Mouse (Mus musculus): Measurements from ENCODE around the gene Atg9b. TPM values are rescaled to one million over a fixed set of nuclear protein-coding genes. Genes with fewer than 3 reads are reported as not detected.
A peak's percentile ranks its signal among the peaks of the same experiment; 100 is the strongest.

Gene Atg9b
- polyA plus RNA-seq (2014; fragmentation: Nextera tagmentation; extraction: Ambion mirVana), result 0.72 and 1.0 TPM in 2 replicates

DNA sequence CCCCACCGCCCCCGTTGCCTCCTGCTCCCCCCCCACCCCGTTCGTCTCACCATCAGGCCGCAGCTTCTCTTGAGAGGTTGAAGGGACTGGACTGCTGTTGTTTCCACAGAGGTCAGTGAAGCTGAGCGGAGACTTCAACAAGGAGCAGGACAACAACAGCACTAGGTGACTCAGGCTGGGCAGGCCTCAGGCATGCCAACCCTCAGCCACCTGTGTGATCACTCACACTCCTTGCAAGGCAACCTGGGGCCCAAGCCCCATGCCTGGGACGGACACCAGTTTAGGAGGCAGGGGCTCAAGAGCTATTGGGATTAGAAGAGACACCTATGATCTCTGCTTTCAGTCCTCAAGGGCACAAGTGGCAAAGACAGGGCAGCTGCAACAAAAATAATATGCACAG, at the start of gene Atg9b:
TSS of gene Atg9b (minus strand) at position 280 of the 400 bp plus-strand sequence.
- no peaks in the 10 kb centered on the region for H3K36me3 ChIP-seq (ENCODE audit: control insufficient read depth, insufficient read depth, low read length)
- DNase-seq (no peak), ATAC-seq (ENCODE audit: low FRiP score, low TSS enrichment) (no peak)
- H3K27ac ChIP-seq (replicated peaks; ENCODE audit: low read depth, low read length), result no peak within 1 kb of the TSS
- no peak within 1 kb of the TSS for H3K9ac ChIP-seq (replicated peaks; ENCODE audit: low read length)
- WGBS, result 75% methylated on average over 7 of the region's 7 CpGs
- H3K9me3 ChIP-seq (ENCODE audit: control insufficient read depth, low read length), result no peaks in the 10 kb centered on the region
- H3K4me2 ChIP-seq (ENCODE audit: low read length), result no peak within 1 kb of the TSS
- H3K27me3 ChIP-seq (ENCODE audit: control insufficient read depth, insufficient read depth, low read length), result peaks cover 9% of the 10 kb centered on the region; the same call in 1 of the 2 replicates
- peaks cover 22% of the 10 kb centered on the region for H3K4me1 ChIP-seq (ENCODE audit: control insufficient read depth, insufficient read depth, low read length)
- H3K4me3 ChIP-seq (replicated peaks; ENCODE audit: low read depth, low read length), result no peak within 1 kb of the TSS

DNA sequence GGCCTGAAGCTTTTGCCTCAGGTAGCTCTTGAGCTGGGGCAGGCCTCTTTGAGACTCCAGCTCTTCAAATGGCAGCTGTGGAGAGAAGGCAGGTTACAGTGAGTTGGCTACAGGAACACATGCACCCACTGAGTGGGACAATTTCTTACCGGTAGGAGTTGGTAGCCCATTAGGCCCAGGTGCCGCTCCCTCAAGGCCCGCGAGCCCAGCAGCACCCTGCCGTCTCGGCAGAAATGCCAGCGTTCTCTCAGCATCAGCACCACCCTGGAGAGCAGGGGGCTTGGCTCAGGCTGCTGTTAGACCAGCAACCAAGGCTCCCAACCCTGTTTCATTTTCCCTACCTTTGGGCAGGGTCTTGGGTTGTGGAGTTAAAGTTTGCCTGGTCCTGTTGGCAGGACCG, 49.2 kb upstream of the Atg9b start:
- DNase-seq (no peak), ATAC-seq (ENCODE audit: low FRiP score, low TSS enrichment) (no peak)
- no peak overlapping the region for H3K4me2 ChIP-seq (ENCODE audit: low read length)
- no peaks in the 10 kb centered on the region for H3K27me3 ChIP-seq (ENCODE audit: control insufficient read depth, insufficient read depth, low read length)
- peaks cover 54% of the 10 kb centered on the region for H3K36me3 ChIP-seq (ENCODE audit: control insufficient read depth, insufficient read depth, low read length)
- H3K27ac ChIP-seq (replicated peaks; ENCODE audit: low read depth, low read length), result no peak overlapping the region
- no peak overlapping the region for H3K4me3 ChIP-seq (replicated peaks; ENCODE audit: low read depth, low read length)
- 96% methylated on average over 8 of the region's 8 CpGs for WGBS
- no peaks in the 10 kb centered on the region for H3K9me3 ChIP-seq (ENCODE audit: control insufficient read depth, low read length)
- H3K9ac ChIP-seq (replicated peaks; ENCODE audit: low read length), result no peak overlapping the region
- H3K4me1 ChIP-seq (ENCODE audit: control insufficient read depth, insufficient read depth, low read length), result peaks cover 14% of the 10 kb centered on the region

DNA sequence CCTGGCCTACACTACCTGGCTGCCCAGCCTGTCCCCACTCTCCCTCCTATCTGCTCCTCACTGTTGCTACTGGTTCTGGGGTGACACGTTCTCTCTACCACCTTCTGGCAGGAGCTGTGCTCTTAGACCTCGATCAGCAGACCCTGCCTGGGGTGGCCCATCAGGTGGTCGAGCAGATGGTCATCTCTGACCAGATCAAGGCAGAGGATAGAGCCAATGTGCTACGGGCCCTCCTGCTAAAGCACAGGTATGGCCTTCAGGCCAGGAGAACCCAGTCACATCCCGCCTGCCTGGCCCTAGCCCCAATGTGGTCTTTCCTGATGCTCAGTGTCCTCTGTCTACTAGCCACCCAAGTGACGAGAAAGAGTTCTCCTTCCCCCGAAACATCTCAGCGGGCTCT, 42.0 kb upstream of the Atg9b start:
- H3K27ac ChIP-seq (replicated peaks; ENCODE audit: low read depth, low read length), result no peak overlapping the region
- peaks cover 63% of the 10 kb centered on the region for H3K36me3 ChIP-seq (ENCODE audit: control insufficient read depth, insufficient read depth, low read length)
- no peaks in the 10 kb centered on the region for H3K9me3 ChIP-seq (ENCODE audit: control insufficient read depth, low read length)
- H3K27me3 ChIP-seq (ENCODE audit: control insufficient read depth, insufficient read depth, low read length), result no peaks in the 10 kb centered on the region
- no peak overlapping the region for H3K4me2 ChIP-seq (ENCODE audit: low read length)
- ATAC-seq (ENCODE audit: low FRiP score, low TSS enrichment), result no peak
- no peaks in the 10 kb centered on the region for H3K4me1 ChIP-seq (ENCODE audit: control insufficient read depth, insufficient read depth, low read length)
- DNase-seq, result no peak
- no peak overlapping the region for H3K9ac ChIP-seq (replicated peaks; ENCODE audit: low read length)
- H3K4me3 ChIP-seq (replicated peaks; ENCODE audit: low read depth, low read length), result no peak overlapping the region
- 89% methylated on average over 8 of the region's 8 CpGs for WGBS

DNA sequence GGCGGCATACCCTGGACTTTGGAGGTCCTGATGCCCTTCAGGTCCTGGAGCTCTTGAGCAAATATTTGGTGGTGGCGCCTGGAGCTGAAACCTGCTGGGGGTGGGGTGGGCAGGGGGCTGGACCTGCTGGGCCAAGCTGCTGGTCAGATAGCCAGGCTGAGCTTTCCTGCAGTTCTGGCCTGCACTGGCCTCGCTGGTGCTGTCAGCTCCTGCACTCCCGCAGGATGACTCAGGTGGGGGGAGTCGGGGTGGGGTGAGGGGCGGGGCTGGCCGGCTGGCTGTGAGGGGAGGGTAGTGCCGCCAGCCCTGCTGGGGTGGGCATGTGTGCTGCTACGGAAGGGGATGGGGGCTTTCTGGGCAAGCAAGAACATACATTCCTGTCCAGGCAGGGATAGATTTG, 36.7 kb upstream of the Atg9b start:
- peaks cover 31% of the 10 kb centered on the region for H3K36me3 ChIP-seq (ENCODE audit: control insufficient read depth, insufficient read depth, low read length)
- H3K9me3 ChIP-seq (ENCODE audit: control insufficient read depth, low read length), result no peaks in the 10 kb centered on the region
- no peaks in the 10 kb centered on the region for H3K27me3 ChIP-seq (ENCODE audit: control insufficient read depth, insufficient read depth, low read length)
- H3K27ac ChIP-seq (replicated peaks; ENCODE audit: low read depth, low read length), result no peak overlapping the region
- H3K4me3 ChIP-seq (replicated peaks; ENCODE audit: low read depth, low read length), result no peak overlapping the region
- ATAC-seq (ENCODE audit: low FRiP score, low TSS enrichment) (no peak), DNase-seq (no peak)
- peak overlapping the region; percentile 96; the same call in 1 of the 2 replicates for H3K4me2 ChIP-seq (ENCODE audit: low read length)
- 0 out of 2 replicates have a peak overlapping the region, but pooled peaks have one; percentile 20 for H3K9ac ChIP-seq (replicated peaks; ENCODE audit: low read length)
- H3K4me1 ChIP-seq (ENCODE audit: control insufficient read depth, insufficient read depth, low read length), result peaks cover 31% of the 10 kb centered on the region
- WGBS, result 18% methylated on average over 9 of the region's 9 CpGs

DNA sequence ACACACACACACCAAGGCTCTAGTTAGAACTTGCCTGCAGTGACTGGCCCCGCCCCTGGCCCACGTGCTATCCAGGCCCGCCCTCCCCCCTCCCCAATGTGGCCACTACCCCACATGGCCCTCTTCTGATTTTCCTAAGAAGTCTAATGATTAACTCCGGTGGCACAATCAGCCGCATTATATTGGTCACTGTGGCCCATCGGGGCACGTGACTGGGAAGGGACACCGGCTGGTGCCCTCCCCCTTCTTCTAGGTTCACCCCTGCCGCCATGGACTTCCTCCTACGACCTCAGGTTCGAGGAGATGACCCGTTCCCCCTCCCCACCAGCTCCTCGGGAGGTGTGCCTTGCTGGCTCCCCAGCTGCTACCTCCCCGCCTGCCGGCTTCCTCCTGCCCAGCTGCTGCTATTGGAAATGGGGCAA, 36.0 kb upstream of the Atg9b start:
- H3K9me3 ChIP-seq (ENCODE audit: control insufficient read depth, low read length), result no peaks in the 10 kb centered on the region
- DNase-seq (peak; percentile 22), ATAC-seq (ENCODE audit: low FRiP score, low TSS enrichment) (no peak)
- no peaks in the 10 kb centered on the region for H3K27me3 ChIP-seq (ENCODE audit: control insufficient read depth, insufficient read depth, low read length)
- H3K9ac ChIP-seq (replicated peaks; ENCODE audit: low read length), result no peak overlapping the region
- no peak overlapping the region for H3K27ac ChIP-seq (replicated peaks; ENCODE audit: low read depth, low read length)
- H3K36me3 ChIP-seq (ENCODE audit: control insufficient read depth, insufficient read depth, low read length), result peaks cover 31% of the 10 kb centered on the region
- peaks cover 31% of the 10 kb centered on the region for H3K4me1 ChIP-seq (ENCODE audit: control insufficient read depth, insufficient read depth, low read length)
- WGBS, result 7% methylated on average over 15 of the region's 15 CpGs
- peak overlapping the region; percentile 96 for H3K4me2 ChIP-seq (ENCODE audit: low read length)
- no peak overlapping the region for H3K4me3 ChIP-seq (replicated peaks; ENCODE audit: low read depth, low read length)

DNA sequence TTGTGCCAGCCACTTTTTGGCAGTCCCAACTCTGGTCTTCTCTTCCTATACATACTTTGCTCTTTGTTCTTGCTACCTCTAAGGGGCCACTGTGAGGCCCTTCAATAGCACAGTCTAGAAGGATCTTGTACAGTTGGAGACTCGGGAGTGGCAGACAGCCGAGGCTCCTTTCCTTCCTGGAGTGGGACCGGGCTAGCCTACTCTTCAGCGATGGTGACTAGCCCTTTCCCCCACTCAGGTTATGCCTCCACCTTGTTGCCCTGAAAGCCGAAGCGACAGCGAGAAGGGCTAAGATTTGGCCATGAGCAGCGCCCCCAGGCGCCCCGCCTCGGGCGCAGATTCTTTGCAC, 35.3 kb upstream of the Atg9b start:
- peaks cover 37% of the 10 kb centered on the region for H3K4me1 ChIP-seq (ENCODE audit: control insufficient read depth, insufficient read depth, low read length)
- DNase-seq, result no peak
- no peak overlapping the region for H3K4me3 ChIP-seq (replicated peaks; ENCODE audit: low read depth, low read length)
- H3K36me3 ChIP-seq (ENCODE audit: control insufficient read depth, insufficient read depth, low read length), result peaks cover 24% of the 10 kb centered on the region
- 22% methylated on average over 12 of the region's 12 CpGs for WGBS
- H3K4me2 ChIP-seq (ENCODE audit: low read length), result peak overlapping the region; percentile 96
- no peaks in the 10 kb centered on the region for H3K9me3 ChIP-seq (ENCODE audit: control insufficient read depth, low read length)
- H3K27ac ChIP-seq (replicated peaks; ENCODE audit: low read depth, low read length), result no peak overlapping the region
- no peak overlapping the region for H3K9ac ChIP-seq (replicated peaks; ENCODE audit: low read length)
- ATAC-seq (ENCODE audit: low FRiP score, low TSS enrichment), result no peak
- H3K27me3 ChIP-seq (ENCODE audit: control insufficient read depth, insufficient read depth, low read length), result no peaks in the 10 kb centered on the region

DNA sequence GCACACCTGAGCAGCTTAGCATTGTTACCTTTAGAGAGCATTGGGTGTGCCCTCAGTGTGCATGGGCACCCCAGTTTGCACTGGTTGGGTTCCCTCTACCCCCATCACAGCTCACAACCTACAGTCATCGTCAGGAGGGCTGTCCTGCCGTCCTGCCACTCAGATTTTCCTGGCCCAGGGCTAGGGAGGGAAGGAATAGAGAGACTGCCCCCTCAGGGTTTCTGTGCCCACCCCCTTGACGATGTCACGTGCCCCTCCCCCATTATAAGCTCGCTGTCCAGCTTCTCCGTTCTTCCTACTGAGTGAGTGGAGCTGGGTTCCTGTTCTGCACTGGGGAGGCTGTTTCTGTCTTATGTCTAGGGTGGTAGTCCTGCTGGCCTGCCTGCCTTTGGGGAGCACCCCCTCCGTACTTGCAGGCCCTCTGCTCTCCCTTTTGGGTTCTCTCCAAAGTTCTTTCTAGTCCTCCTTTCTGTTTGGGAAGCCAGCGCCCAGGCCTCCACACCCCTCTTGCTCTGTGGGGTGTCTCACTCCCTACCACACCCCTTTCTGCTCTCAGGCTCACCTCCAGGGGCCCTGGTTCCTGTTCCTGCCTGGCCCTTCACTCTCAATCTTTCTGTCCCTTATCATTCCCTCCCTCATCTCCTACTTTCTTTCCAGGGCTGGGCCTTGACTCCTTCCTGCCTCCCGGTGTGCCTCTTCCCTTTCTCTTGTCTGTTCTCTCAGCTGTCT, 34.8 kb upstream of the Atg9b start:
- DNase-seq, result no peak
- H3K27me3 ChIP-seq (ENCODE audit: control insufficient read depth, insufficient read depth, low read length), result no peaks in the 10 kb centered on the region
- peak overlapping the region; percentile 44; the same call in 1 of the 2 replicates for H3K4me3 ChIP-seq (replicated peaks; ENCODE audit: low read depth, low read length)
- 10% methylated on average over 9 of the region's 9 CpGs for WGBS
- ATAC-seq (ENCODE audit: low FRiP score, low TSS enrichment), result no peak
- no peaks in the 10 kb centered on the region for H3K9me3 ChIP-seq (ENCODE audit: control insufficient read depth, low read length)
- no peak overlapping the region for H3K9ac ChIP-seq (replicated peaks; ENCODE audit: low read length)
- H3K4me1 ChIP-seq (ENCODE audit: control insufficient read depth, insufficient read depth, low read length), result peaks cover 40% of the 10 kb centered on the region
- H3K36me3 ChIP-seq (ENCODE audit: control insufficient read depth, insufficient read depth, low read length), result peaks cover 19% of the 10 kb centered on the region
- no peak overlapping the region for H3K27ac ChIP-seq (replicated peaks; ENCODE audit: low read depth, low read length)
- H3K4me2 ChIP-seq (ENCODE audit: low read length), result peak overlapping the region; percentile 96

DNA sequence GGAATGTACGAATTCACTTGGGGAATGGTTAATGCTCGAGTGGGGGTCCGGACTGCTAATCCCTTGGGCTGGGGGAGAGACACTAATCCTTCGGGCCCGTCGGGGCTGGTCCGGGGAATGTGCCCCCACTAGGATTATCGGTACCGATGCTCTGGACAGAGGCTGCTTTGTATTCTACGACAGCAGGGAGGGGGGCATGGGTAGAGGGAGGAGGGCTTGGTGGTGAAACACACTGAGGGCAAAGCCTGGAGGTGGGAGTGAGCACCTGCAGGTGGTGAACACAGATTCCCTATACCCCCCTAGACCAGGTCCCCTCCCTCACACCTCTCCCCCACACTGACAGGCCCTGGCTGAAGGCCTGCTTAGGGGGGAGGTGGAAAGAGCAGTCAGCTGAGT, 34.1 kb upstream of the Atg9b start:
- peaks cover 40% of the 10 kb centered on the region for H3K4me1 ChIP-seq (ENCODE audit: control insufficient read depth, insufficient read depth, low read length)
- peak; percentile 41 for DNase-seq

More for the DNA sequence above, 34.1 kb upstream of the Atg9b start:
- H3K9ac ChIP-seq (replicated peaks; ENCODE audit: low read length), result peak overlapping the region; percentile 57; the same call in 1 of the 2 replicates
- H3K27ac ChIP-seq (replicated peaks; ENCODE audit: low read depth, low read length), result 0 out of 2 replicates have a peak overlapping the region, but pooled peaks have one; percentile 57
- H3K36me3 ChIP-seq (ENCODE audit: control insufficient read depth, insufficient read depth, low read length), result peaks cover 13% of the 10 kb centered on the region
- peak overlapping the region; percentile 96 for H3K4me2 ChIP-seq (ENCODE audit: low read length)
- ATAC-seq (ENCODE audit: low FRiP score, low TSS enrichment), result no peak
- H3K4me3 ChIP-seq (replicated peaks; ENCODE audit: low read depth, low read length), result peak overlapping the region; percentile 44
- WGBS, result under 1% methylated on average over 10 of the region's 10 CpGs
- no peaks in the 10 kb centered on the region for H3K9me3 ChIP-seq (ENCODE audit: control insufficient read depth, low read length)
- H3K27me3 ChIP-seq (ENCODE audit: control insufficient read depth, insufficient read depth, low read length), result no peaks in the 10 kb centered on the region

Data from midbrain, embryonic 14.5 days (tissue).